Mouse (Mus musculus) liver, adult 2 months (tissue): ENCODE results near the gene Carmil2. TPM values are rescaled to one million over a fixed set of nuclear protein-coding genes. Genes with fewer than 3 reads are reported as not detected.

Experiments used
- DNase-seq: peaks from one replicate; pipeline ENCODE4 v3.0.0-alpha.2; 2011; ENCODE audit warnings: low read depth, low spot score; ENCODE audit errors: extremely low read depth
- H3K27ac ChIP-seq: fragments of 200-500 bp; replicated peaks from 2 replicates; pipeline ENCODE4 v1.5.1; 2012; ENCODE audit warnings: low read depth, mild to moderate bottlenecking, control low read depth, inconsistent platforms, low read length; ENCODE audit not compliant: insufficient read depth
- H3K27me3 ChIP-seq: fragments of 200-500 bp; 2 replicates; pipeline ENCODE4 v1.6.1; 2012; ENCODE audit warnings: mild to moderate bottlenecking, moderate library complexity, low read length, inconsistent platforms; ENCODE audit not compliant: control insufficient read depth, insufficient read depth
- H3K36me3 ChIP-seq: fragments of 200-500 bp; 2 replicates; pipeline ENCODE4 v1.6.1; 2012; ENCODE audit warnings: low read length, inconsistent platforms; ENCODE audit not compliant: control insufficient read depth, insufficient read depth
- H3K4me1 ChIP-seq: fragments of 200-500 bp; 2 replicates; pipeline ENCODE4 v1.6.1; 2011; ENCODE audit warnings: low read length; ENCODE audit not compliant: control insufficient read depth, insufficient read depth
- H3K4me3 ChIP-seq: fragments of 200-500 bp; 2 replicates; pipeline ENCODE4 v1.5.1; 2011; ENCODE audit warnings: low read depth, mild to moderate bottlenecking, control low read depth, low read length, moderate library complexity; ENCODE audit not compliant: insufficient read depth
- H3K79me2 ChIP-seq: fragments of 200-500 bp; 2 replicates; pipeline ENCODE4 v1.6.1; 2012; ENCODE audit warnings: inconsistent platforms, mild to moderate bottlenecking, low read length, moderate library complexity; ENCODE audit not compliant: control insufficient read depth, insufficient read depth
- H3K9ac ChIP-seq: fragments of 200-500 bp; 2 replicates; pipeline ENCODE4 v1.6.1; 2012; ENCODE audit warnings: low read depth, mild to moderate bottlenecking, control low read depth, inconsistent platforms, low read length
- CTCF ChIP-seq: fragments of 200-500 bp; IDR thresholded peaks from 2 replicates; pipeline ENCODE4 v1.5.1; 2011; ENCODE audit warnings: low read depth, low read length, control low read depth
- POLR2A ChIP-seq: fragments of 200-500 bp; IDR thresholded peaks from 2 replicates; pipeline ENCODE4 v1.6.1; 2011; ENCODE audit warnings: low read length, control low read depth; ENCODE audit not compliant: insufficient read depth; ENCODE audit errors: extremely low read depth
- WGBS: fragments of 180-500 bp; shearing (Covaris S2); methylation state at CpG from one replicate; pipeline ENCODE4 v1.1.7; 2018; 5-methylcytosine and 5-hydroxymethylcytosine counted together
- polyA plus RNA-seq: library from polyadenylated mRNA; depleted of rRNA; stranded (reverse); fragments of >200 nt; gene quantifications from 2 replicates; pipeline ENCODE4 v1.2.3, GENCODE M21; 2012
- total RNA-seq: library from RNA; depleted of rRNA; stranded (reverse); fragments of >200 nt; gene quantifications from 2 replicates; pipeline ENCODE4 v1.2.3, GENCODE M21; 2014

Gene Carmil2
- total and polyA plus RNA-seq, 2 experiments, result under 0.01 to 0.64 TPM

- no peak for DNase-seq
- WGBS, result 94% methylated on average over 24 of the region's 24 CpGs
Measured at GRCm38 (mm10) chr8:105702731-105703415, 16.8 kb downstream of the Carmil2 start.

GRCm38 (mm10) chr8:105704146-105704812 lies 18.2 kb downstream of the Carmil2 start:
- no peak overlapping the region for H3K4me3 ChIP-seq
- H3K36me3 ChIP-seq, result no peaks in the 10 kb centered on the region
- 97% methylated on average over 34 of the region's 34 CpGs for WGBS
- TF ChIP-seq CTCF, result no peak
- no peak for TF ChIP-seq POLR2A
- H3K9ac ChIP-seq, result no peak overlapping the region
- H3K79me2 ChIP-seq, result no peaks in the 10 kb centered on the region
- H3K4me1 ChIP-seq, result peaks cover 7% of the 10 kb centered on the region
- DNase-seq, result no peak
- no peak overlapping the region for H3K27ac ChIP-seq
- H3K27me3 ChIP-seq, result no peaks in the 10 kb centered on the region

More at GRCm38 (mm10) chr8:105702731-105703415, 16.8 kb downstream of the Carmil2 start:
- H3K4me1 ChIP-seq, result peaks cover 7% of the 10 kb centered on the region
- no peaks in the 10 kb centered on the region for H3K36me3 ChIP-seq
- no peak overlapping the region for H3K4me3 ChIP-seq
- no peak overlapping the region for H3K27ac ChIP-seq
- no peak overlapping the region for H3K9ac ChIP-seq
- TF ChIP-seq CTCF (no peak), POLR2A (no peak)
- H3K79me2 ChIP-seq, result no peaks in the 10 kb centered on the region
- no peaks in the 10 kb centered on the region for H3K27me3 ChIP-seq

GRCm38 (mm10) chr8:105704955-105705354 lies 18.9 kb downstream of the Carmil2 start:
- Histone ChIP-seq H3K4me1 (peaks cover 7% of the 10 kb centered on the region), H3K79me2 (no peaks in the 10 kb centered on the region), H3K9ac (no peak overlapping the region), H3K27me3 (no peaks in the 10 kb centered on the region), H3K4me3 (no peak overlapping the region), H3K27ac (no peak overlapping the region), H3K36me3 (no peaks in the 10 kb centered on the region)
- 92% methylated on average over 6 of the region's 6 CpGs for WGBS
- DNase-seq, result no peak
- no peak for TF ChIP-seq POLR2A
- no peak for TF ChIP-seq CTCF

- TF ChIP-seq CTCF, result no peak
- no peak for TF ChIP-seq POLR2A
- no peaks in the 10 kb centered on the region for H3K36me3 ChIP-seq
- H3K4me3 ChIP-seq, result no peak overlapping the region
- WGBS, result 93% methylated on average over 12 of the region's 12 CpGs
- H3K27ac ChIP-seq, result no peak overlapping the region
- peaks cover 7% of the 10 kb centered on the region for H3K4me1 ChIP-seq
- no peaks in the 10 kb centered on the region for H3K79me2 ChIP-seq
- no peak for DNase-seq
- H3K27me3 ChIP-seq, result no peaks in the 10 kb centered on the region
- H3K9ac ChIP-seq, result no peak overlapping the region
Measured at GRCm38 (mm10) chr8:105706426-105706825, 20.4 kb downstream of the Carmil2 start.

GRCm38 (mm10) chr8:105707498-105708403 lies 21.7 kb downstream of the Carmil2 start, which contains the start of the genes 4933405L10Rik and Enkd1:
TSS of gene 4933405L10Rik (plus strand) at chr8:105707655.
TSS of gene Enkd1 (minus strand) at chr8:105708210.
- H3K9ac ChIP-seq, result peak within 1 kb of the TSS; percentile 59
- no peak within 1 kb of the TSS for H3K27ac ChIP-seq
- H3K79me2 ChIP-seq, result no peaks in the 10 kb centered on the region
- WGBS, result 4% methylated on average over 55 of the region's 55 CpGs
- no peaks in the 10 kb centered on the region for H3K36me3 ChIP-seq
- H3K4me3 ChIP-seq, result peak within 1 kb of the TSS; percentile 72
- DNase-seq, result peak; percentile 83
- H3K4me1 ChIP-seq, result peaks cover 3% of the 10 kb centered on the region
- no peaks in the 10 kb centered on the region for H3K27me3 ChIP-seq
- TF ChIP-seq CTCF (no peak), POLR2A (no peak)
